Mouse (Mus musculus) left cerebral cortex, adult 9 months (tissue): ENCODE results near the gene Agl.
A peak's percentile ranks its signal among the peaks of the same experiment; 100 is the strongest.
"Not testable (repeated sequence)": the region's sequence is repeated elsewhere in the genome, so short reads cannot be mapped to it uniquely, and the experiment has no call there.

Experiments
- DNase-seq, 2 experiments: peaks; one replicate each; pipeline ENCODE4 v3.0.0; 2022; ENCODE audit warnings: low spot score in 2 of 2

Agl gene

GRCm38 (mm10) chr3:116815916-116816315 is 8.0 kb upstream of the Agl start:
- DNase-seq: no peak

GRCm38 (mm10) chr3:116815305-116815797 is 7.4 kb upstream of the Agl start:
- no peak for DNase-seq

- no peak for DNase-seq
Observed at GRCm38 (mm10) chr3:116812946-116813345, 5.0 kb upstream of the Agl start.

- DNase-seq: not testable (repeated sequence)
Observed at GRCm38 (mm10) chr3:116810351-116810750, 2.4 kb upstream of the Agl start.

- DNase-seq: no peak
Observed at GRCm38 (mm10) chr3:116809221-116809620, 1.3 kb upstream of the Agl start.

DNA sequence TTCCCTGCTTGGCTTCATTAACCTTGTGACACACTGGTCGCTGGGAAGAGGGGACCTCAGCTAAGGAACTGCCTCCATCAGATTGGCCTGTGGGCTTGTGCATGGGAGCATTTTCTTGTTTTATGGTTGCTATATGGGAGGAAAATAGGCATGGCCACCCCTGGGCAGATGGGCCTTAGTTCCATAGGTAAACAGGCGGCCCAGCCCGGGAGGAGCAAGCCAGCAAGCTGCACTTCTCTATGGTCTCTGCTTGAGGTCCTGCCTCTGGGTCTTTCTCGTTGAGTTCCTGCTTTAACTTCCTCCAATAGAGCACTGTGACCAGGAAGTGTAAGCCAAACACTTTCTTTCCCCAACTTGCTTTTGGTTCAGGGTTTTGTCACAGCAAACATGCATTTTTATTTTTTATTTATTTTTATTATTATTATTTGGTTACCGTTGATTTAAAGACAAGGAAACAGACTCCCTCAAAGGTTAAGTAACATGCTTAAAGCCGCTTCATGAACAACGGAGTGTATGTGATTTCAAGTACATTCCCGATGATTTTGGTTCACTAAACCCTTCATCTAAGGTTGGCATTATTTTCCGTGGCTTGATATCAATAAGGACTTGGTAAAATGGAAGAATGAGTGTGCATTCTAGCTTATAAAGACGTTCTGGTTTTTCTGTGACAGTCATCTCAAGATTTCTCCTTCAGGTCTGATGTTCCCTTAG is 696 bp upstream of the Agl start:
- DNase-seq: no peak

DNA sequence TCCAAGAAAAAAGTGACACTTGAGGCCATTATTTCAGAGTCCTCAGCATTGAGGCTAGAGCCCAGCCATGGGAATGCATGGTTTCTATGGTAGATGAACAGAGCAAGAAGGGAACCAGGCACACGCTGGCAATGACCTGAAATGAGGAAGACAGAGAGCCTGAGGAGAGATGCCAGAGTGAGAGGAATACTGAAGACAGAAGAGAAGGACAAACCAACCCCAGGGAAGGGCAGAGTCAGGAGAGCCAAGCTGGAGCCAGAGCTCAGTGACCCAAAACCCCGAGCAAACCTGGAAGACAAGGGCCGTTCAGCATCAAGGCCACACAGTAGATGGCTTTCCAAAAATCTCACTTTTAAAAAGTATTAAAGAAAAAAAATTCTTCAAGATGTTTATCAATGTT is 2.1 kb downstream of the Agl start:
- no peak for DNase-seq

- DNase-seq: no peak
Observed at GRCm38 (mm10) chr3:116804746-116805285, 3.1 kb downstream of the Agl start.

DNA sequence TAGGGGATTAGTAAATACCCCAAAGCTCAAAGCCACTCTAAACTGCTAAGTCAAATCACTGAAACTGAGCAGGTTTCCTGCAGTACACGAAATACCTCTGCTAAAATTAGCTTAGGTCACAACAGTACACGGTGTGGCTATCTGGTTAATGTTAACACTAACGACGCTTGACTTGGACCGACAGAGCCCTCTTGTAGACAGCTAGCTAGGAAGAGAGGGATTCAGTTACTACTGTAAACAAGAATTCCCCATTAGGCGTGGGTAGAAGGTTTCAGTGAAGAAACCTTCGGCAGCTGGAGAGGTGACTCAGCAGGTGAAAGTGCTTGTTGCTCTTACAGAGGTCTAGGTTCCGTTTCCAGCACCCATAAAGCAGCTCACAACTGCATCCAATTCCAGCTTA is 6.2 kb downstream of the Agl start:
- DNase-seq: no peak

GRCm38 (mm10) chr3:116798821-116799510 is 9.0 kb downstream of the Agl start:
- DNase-seq: no peak

- no peak for DNase-seq
Observed at GRCm38 (mm10) chr3:116788851-116789250, 19.1 kb downstream of the Agl start.

GRCm38 (mm10) chr3:116786543-116786942 is 21.4 kb downstream of the Agl start:
- no peak for DNase-seq

- DNase-seq: no peak
Observed at GRCm38 (mm10) chr3:116785820-116786219, 22.1 kb downstream of the Agl start.

DNA sequence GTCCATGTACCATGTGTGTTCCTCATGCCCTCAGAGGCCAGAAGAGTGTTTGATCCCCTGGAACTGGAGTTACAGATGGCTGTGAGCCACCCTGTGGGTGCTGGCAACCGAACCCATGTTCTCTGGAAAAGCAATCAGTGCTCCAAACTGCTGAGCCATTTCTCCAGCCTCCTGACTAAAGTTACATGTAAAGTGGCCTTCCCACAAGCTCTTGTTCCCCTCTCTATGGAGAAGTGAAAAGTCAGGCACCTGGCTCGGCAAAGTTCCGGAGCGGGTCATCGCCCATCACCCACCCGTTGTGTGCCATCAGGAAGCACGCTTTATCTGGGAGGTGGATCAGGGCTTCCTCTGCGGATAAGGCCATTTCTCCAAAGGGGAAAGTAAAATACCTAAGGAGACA is 23.2 kb downstream of the Agl start:
- DNase-seq: no peak

- DNase-seq: no peak
Observed at GRCm38 (mm10) chr3:116784290-116784689, 23.7 kb downstream of the Agl start.

- DNase-seq: no peak
Observed at GRCm38 (mm10) chr3:116776961-116777360, 31.0 kb downstream of the Agl start.

DNA sequence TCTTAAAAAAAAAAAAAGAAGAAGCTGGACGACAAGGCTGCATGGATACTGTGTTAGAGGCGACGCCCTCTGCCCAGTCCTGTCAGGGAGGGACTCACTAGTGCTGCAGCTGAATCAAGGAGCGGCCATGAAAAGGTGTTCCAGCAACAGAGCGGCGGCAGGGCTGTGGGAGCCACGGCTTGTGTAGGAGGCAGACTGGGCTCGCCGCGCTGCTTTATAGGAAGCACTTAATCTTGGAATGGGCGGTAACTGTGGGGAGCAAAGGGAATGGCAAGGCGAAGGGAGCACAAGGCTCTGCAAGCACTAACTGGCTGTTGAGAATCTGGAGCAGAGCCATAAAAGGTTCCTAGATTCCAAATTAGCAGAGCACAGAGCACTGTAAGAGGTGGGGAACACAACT is 34.1 kb downstream of the Agl start:
- DNase-seq: no peak

DNA sequence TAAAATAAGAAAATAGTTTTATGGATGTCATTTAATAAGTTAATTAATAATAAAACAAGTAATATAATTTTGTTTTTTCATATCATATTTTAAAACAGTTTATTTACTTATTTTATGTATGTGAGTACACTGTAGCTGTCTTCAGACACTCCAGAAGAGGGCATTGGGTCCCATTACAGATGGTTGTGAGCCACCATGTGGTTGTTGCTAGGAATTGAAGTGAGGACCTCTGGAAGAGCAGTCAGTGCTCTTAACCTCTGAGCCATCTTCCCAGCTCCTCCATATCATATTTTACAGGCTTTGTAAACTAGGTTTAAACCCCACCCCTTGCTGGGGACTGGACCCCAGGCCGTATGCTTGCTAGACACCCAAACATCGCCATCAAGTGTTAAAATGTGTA is 36.4 kb downstream of the Agl start:
- no peak for DNase-seq

DNA sequence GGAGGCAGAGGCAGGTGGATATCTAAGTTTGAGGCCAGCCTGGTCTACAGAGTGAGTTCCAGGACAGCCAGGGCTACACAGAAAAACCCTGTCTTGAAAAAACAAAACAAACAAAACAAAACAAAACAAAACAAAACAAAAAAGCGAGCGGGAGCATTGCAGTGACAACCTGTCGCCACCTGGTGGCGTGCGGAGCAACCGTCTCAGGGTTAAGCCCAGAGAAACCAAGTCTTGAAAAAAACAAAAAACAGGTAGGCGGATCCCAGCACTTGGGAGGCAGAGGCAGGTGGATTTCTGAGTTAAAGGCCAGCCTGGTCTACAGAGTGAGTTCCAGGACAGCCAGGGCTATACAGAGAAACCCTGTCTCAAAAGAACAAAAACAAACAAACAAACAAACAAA is 41.0 kb downstream of the Agl start:
- not testable (repeated sequence) for DNase-seq

DNA sequence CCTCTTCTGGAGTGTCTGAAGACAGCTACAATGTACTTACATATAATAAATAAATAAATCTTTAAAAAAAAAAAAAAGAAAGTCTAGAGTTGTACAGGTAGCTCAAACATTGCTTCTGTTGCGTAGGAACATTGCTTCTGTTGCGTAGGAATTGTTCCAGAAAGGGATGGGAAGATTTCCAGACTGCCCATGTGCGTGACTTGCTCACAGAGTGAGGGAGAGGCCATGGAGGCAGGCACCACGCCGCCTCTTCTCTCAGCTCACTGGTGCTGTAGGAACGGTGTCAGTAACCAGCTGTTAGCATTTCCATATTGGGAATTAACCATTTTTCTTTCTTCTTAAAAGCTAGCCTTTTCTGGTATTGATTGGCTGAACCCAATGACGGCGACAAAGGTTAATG is 55.1 kb downstream of the Agl start:
- peak in 1 of 2 experiments; percentile 17 for DNase-seq

- peak in 1 of 2 experiments; percentile 49 for DNase-seq
Observed at GRCm38 (mm10) chr3:116751191-116751860, 56.6 kb downstream of the Agl start.

- DNase-seq: peak in 1 of 2 experiments; percentile 21
Observed at GRCm38 (mm10) chr3:116748391-116749170, 59.4 kb downstream of the Agl start.
